Mouse (Mus musculus) CD8-positive naive resting alpha-beta T cell, adult 57 days (primary cell): Measurements from ENCODE around the gene Cog5. TPM values are rescaled to one million over a fixed set of nuclear protein-coding genes. Genes with fewer than 3 reads are reported as not detected.

ENCODE experiments used
- total RNA-seq: library from RNA; stranded (reverse); gene quantifications from one replicate; pipeline ENCODE4 v1.2.4, GENCODE M21; 2023

The Cog5 gene
- 49.1 TPM for total RNA-seq

DNA sequence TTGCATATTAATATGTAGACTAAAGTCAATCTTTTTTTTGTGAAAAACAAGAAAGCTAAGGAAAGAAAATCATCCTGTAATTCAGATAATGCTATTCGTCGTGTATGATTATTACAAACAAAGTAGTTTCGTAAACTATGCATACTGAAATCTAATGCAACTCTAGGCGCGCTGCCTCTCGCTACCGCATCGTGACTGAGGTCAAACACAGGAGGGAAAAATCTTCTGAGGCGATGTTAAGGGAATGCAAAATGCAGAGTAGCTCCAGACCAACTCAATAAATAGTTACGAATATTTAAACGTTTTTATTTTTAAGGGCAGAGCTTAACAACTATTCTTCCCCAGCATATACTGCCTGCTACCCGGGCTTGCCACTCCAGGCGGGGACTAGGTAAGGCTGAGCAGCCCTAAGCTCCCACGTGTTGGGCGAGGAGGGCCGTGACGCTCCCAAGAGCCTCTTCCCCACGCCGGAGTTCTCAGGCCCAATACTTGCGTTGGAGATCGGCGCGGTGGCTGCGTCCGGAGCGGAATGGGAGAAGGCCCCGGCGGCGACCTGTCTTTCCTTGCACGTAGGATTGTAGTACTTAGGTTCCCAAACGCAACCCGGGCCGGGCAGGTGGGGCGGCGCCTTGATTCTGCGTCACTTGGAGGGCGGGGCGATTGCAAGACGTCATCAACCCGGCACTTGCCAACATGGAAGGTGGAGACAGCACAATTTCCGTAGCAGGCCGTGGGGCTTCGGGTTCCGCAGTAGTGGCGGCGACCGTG, at the start of gene Cog5, which contains the start of gene Dus4l:
TSS of gene Cog5 (plus strand) at position 673 of the 768 bp plus-strand sequence.
TSS of gene Dus4l (minus strand) at position 630 of the 768 bp plus-strand sequence.

DNA sequence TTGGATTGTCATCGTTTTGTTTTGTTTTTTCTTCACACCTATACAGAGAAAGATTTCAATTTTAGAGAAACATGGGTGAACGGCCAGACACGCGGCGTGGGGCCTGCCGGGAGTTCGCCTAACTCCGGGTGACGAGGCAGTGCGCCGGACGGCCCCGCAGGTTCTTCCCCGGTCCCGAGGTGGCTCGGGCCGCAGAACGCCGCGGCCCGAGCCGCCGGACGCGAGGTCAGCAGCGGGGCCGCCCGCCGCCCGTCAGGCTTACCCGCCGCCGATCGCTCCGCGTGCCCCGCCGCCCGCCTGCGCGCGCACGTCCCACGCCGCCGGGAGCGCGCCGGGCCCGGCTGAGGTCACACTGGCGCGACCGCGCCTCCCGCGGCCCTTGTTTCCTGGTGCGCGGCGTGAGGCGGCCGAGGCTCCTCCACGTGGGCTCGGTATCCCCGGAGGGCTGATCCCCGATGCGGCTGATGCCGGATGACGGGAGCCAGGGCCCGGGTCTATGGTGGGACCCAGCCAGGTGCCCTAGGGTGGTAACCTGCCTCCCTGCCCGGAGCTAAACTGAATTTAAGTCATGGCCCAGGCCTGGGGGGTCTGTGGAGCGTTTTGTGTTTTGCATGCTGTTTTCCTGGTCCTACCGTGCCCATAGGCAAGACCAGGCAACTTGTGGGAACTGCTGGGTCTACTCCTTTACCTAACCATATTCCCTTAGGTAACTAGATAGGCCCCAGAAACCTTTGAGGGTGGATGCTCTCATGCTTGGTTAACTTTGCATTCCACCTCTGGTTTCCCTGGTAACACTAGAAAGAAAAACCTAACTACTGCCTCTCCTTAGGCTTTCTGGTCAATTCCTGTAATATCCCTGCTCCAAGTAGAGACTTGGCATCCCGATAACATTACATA, 20.1 kb upstream of the Cog5 start, which contains the start of gene Bcap29:
TSS of gene Bcap29 (minus strand) at position 316 of the 897 bp plus-strand sequence.

DNA sequence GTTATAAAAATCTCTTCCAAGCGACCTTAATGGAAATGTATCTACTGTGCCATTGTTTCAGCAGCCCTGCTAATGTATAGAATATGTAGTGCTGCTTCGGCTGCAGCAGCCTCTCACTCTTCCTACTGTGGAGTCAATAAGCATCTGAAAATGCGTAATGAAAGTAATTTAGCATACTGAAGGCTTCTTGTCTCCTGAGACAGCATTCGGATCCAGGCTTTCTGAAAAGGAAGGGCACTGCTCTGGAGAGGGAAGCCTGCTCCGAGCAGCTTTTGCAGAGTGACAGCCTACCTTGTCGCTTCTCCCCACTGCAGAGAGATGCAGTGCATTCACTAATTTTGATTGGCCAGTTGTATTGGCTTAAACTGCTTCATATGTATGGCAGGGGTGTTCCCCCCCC, 58.9 kb downstream of the Cog5 start, which contains the start of gene Gpr22:
TSS of gene Gpr22 (minus strand) at position 348 of the 400 bp plus-strand sequence.

DNA sequence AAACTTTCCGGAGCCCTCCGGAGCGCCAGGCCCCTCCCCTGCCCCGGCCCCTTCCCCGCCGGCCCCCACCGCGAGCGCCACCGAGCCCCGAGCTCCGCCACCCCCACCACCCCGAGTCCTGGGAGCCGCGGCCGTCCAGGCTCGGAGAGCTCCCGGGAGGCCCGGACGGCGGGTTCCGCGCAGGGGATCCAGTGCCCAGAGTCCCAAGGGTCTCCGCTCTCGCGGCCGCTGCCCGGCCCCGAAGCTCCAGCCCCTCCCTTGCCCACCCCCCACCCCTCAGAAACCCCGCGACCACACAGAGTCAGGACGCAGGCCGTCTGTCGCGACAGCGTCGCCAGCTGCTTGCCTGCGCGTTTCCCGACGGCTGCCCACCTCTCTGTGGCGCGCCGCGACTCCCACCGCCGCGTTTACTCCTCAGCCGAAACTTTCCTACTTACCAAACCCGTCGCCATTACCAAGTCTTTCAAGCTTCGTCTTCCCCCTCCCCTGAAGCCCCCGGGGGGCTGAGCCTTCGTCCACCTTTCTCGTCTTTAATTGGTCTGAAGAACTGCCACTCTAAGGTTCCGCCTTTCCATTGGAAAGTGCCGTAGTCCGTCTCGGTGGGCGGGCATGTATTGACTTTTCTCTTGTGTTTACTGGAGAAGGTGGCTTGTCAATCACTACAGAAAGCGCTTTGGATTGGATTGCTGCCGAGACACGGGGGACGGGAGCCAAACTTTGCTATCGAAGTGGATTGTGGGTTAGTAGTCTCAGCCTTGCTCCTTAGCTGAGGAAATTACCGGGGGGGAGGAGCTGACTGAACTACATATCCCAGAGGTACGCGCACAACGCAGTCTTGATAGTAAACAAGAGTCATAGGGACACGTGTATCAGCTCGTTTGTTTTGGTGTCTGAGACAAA, 295.3 kb downstream of the Cog5 start, which contains the start of gene Hbp1:
TSS of gene Hbp1 (minus strand) at position 777 of the 900 bp plus-strand sequence.

Other genes with a start within 250 kb of the Cog5 start
- gene Cbll1, start 155.3 kb upstream of the Cog5 start, total RNA-seq, result 30.6 TPM
- not detected for gene Slc26a4, start 94.9 kb upstream of the Cog5 start, total RNA-seq
- 39.5 TPM for gene Bcap29, start 20.2 kb upstream of the Cog5 start, total RNA-seq
- gene Dus4l, start within 50 bp of the Cog5 start, total RNA-seq, result 13.4 TPM
- gene Gpr22, start 59.1 kb downstream of the Cog5 start, total RNA-seq, result not detected